Mouse (Mus musculus) kidney, adult 11 months (tissue): ENCODE measurements around the gene Rassf5.

ENCODE experiments used
- DNase-seq: peaks from one replicate; pipeline ENCODE4 v3.0.0; 2022

Gene Rassf5

GRCm38 (mm10) chr1:131134231-131134630 lies 110.8 kb downstream of the Rassf5 start:
- DNase-seq, result no peak
